13 mouse cellular contexts compared by ENCODE assay signal in genomic region chr1:136866481-136867092, GRCm38 (mm10).
DNase-seq lines count a peak whose midpoint lies in the region; ATAC-seq and TF ChIP-seq lines count a peak whose summit lies in the region.
"Had no signal": no experiment of that assay in that cellular context is flagged by ENCODE, and none has a peak within 500 bp of the region (broad histone marks: within the 10 kb centered on the region; RNA-seq: fewer than 3 reads in every experiment).

No protein-coding gene starts in this region.

- intact Hi-C loops in left cerebral cortex, adult 2 months (cut with DNase I) = no loop called here
- intact Hi-C loops in left cerebral cortex, postnatal 25 days (cut with DNase I) = no loop called here

- no peak overlapping the region for H3K27ac ChIP-seq in left cerebral cortex, adult 2 months
- H3K27ac ChIP-seq in small intestine, adult 2 months (ENCODE audit: insufficient read depth, low read depth, low read length) = no peak overlapping the region
- H3K27ac ChIP-seq in hindbrain, embryonic 11.5 days (ENCODE audit: low read depth, low read length) = no peak overlapping the region
- H3K27ac ChIP-seq: forebrain, embryonic 15.5 days; limb, embryonic 10.5 days; neural tube, embryonic 13.5 days had no signal

- peak; percentile 51 for DNase-seq in CD4-positive, CD25-positive, alpha-beta regulatory T cell, adult 2 months (ENCODE audit: low read depth, low spot score)
- DNase-seq in left cerebral cortex, adult 2 months (ENCODE audit: extremely low spot score in 1 of 2, low spot score in 2 of 2) = no peak
- DNase-seq in left cerebral cortex, postnatal 25 days (ENCODE audit: low spot score in 2 of 2) = no peak
- DNase-seq in brain, adult 2 months (ENCODE audit: low read depth, low spot score) = peak; percentile 3
- DNase-seq in T-cell, adult 2 months (ENCODE audit: low spot score) = no peak
- DNase-seq in hindbrain, embryonic 11.5 days (ENCODE audit: low spot score) = no peak

- no peaks in the 10 kb centered on the region for H3K9me3 ChIP-seq in hindbrain, embryonic 11.5 days (ENCODE audit: control insufficient read depth, low read length)
- H3K9me3 ChIP-seq: forebrain, embryonic 15.5 days; limb, embryonic 10.5 days; megakaryocyte, embryonic 14.5 days; neural tube, embryonic 13.5 days had no signal

- H3K4me1 ChIP-seq in small intestine, adult 2 months (ENCODE audit: control insufficient read depth, insufficient read depth, insufficient read length, low read length) = no peaks in the 10 kb centered on the region
- H3K4me1 ChIP-seq in hindbrain, embryonic 11.5 days (replicated peaks; ENCODE audit: control insufficient read depth, insufficient read depth, low read length) = no peaks in the 10 kb centered on the region
- H3K4me1 ChIP-seq: forebrain, embryonic 15.5 days; limb, embryonic 10.5 days; megakaryocyte, embryonic 14.5 days; neural tube, embryonic 13.5 days had no signal

- ATAC-seq in CD4-positive, CD25-positive, alpha-beta regulatory T cell, adult 4 months = no peak
- no peak for ATAC-seq in hindbrain, embryonic 11.5 days (ENCODE audit: low FRiP score)
- ATAC-seq: forebrain, embryonic 15.5 days; inflammation-experienced regulatory T-cells, adult 6 months had no signal

- TF ChIP-seq POLR2A in small intestine, adult 2 months (IDR thresholded peaks at IDR 0.05; ENCODE audit: low read depth, low read length) = no peak

- peak; percentile 50 for TF ChIP-seq CTCF in left cerebral cortex, adult 2 months (IDR thresholded peaks at IDR 0.05)
- peak; percentile 56; the same call in 1 of the 2 replicates for TF ChIP-seq CTCF in small intestine, adult 2 months (IDR thresholded peaks at IDR 0.05; ENCODE audit: extremely low read depth, insufficient read length, insufficient replicate concordance, low read depth, low read length)

- H3K27me3 ChIP-seq in small intestine, adult 2 months (ENCODE audit: control insufficient read depth, insufficient read depth, low read length) = no peaks in the 10 kb centered on the region
- H3K27me3 ChIP-seq in hindbrain, embryonic 11.5 days (ENCODE audit: control insufficient read depth, insufficient read depth, low read length) = no peaks in the 10 kb centered on the region
- H3K27me3 ChIP-seq: forebrain, embryonic 15.5 days; megakaryocyte, embryonic 14.5 days had no signal

- H3K4me3 ChIP-seq in left cerebral cortex, adult 2 months = no peak overlapping the region
- H3K4me3 ChIP-seq in small intestine, adult 2 months (ENCODE audit: low read depth, low read length) = no peak overlapping the region
- no peak overlapping the region for H3K4me3 ChIP-seq in hindbrain, embryonic 11.5 days (ENCODE audit: low read depth, low read length)
- H3K4me3 ChIP-seq: forebrain, embryonic 15.5 days; limb, embryonic 10.5 days; megakaryocyte, embryonic 14.5 days; neural tube, embryonic 13.5 days had no signal

- no peak overlapping the region for H3K9ac ChIP-seq in hindbrain, embryonic 11.5 days (ENCODE audit: low read depth, low read length)
- H3K9ac ChIP-seq: forebrain, embryonic 15.5 days; neural tube, embryonic 13.5 days had no signal

- WGBS in small intestine, adult 2 months = 79% methylated on average over 9 of the region's 9 CpGs
- 64% methylated on average over 9 of the region's 9 CpGs for WGBS in hindbrain, embryonic 11.5 days

- H3K4me2 ChIP-seq in hindbrain, embryonic 11.5 days (replicated peaks; ENCODE audit: low read depth, low read length) = no peak overlapping the region
- H3K4me2 ChIP-seq: forebrain, embryonic 15.5 days; neural tube, embryonic 13.5 days had no signal

- H3K36me3 ChIP-seq in small intestine, adult 2 months (ENCODE audit: control insufficient read depth, insufficient read depth, low read length) = peaks cover 10% of the 10 kb centered on the region
- no peaks in the 10 kb centered on the region for H3K36me3 ChIP-seq in hindbrain, embryonic 11.5 days (ENCODE audit: control insufficient read depth, insufficient read depth, low read length)
- H3K36me3 ChIP-seq: forebrain, embryonic 15.5 days; limb, embryonic 10.5 days; neural tube, embryonic 13.5 days had no signal

Comparison
In these comparisons a context has a peak if more than half of its experiments do, and no peak if none do; other contexts are left out.
1. DNase-seq: peak in CD4-positive, CD25-positive, alpha-beta regulatory T cell, adult 2 months (single experiment) and brain, adult 2 months (single experiment); none in left cerebral cortex, adult 2 months (0 of 2), left cerebral cortex, postnatal 25 days (0 of 2), T-cell, adult 2 months (single experiment) and hindbrain, embryonic 11.5 days (single experiment).